Mouse (Mus musculus) ovary, postnatal 36 days (tissue): ENCODE data around the gene Rbm20.
"Not testable (repeated sequence)": the region's sequence is repeated elsewhere in the genome, so short reads cannot be mapped to it uniquely, and the experiment has no call there.

Source experiments
- DNase-seq: peaks from one replicate; pipeline ENCODE4 v3.0.0; 2022; ENCODE audit warnings: low spot score, mixed read lengths

The Rbm20 gene

DNA sequence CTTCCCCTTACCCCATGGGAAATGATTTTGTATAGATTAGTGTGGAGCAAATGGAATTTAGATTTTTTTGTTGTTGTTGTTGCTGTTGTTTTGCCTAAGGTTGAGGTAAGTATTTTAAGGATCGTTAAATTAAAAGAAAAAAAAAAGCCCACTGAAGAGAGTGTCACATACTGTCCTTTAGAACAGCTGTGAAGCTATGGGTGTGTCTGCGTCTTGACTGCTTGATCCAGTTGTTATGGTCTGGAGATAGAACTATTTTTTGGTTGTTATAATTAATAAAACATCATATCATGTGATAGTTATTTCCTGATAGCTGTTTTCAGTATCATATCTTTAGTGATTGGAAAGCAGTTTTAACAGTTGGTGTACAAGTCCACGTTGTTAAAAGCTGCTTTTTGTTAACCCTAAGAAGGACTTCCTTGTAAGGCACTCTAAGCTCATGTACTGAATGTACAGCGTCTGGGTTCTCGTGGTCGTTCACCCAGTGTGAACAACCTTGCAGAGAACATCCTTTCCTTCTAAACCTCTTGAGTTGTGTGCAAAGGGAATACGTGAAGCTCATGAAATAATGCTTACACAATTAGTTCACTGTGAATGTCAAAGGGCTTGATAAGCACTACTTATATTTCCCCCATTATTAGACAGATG, 227.9 kb downstream of the Rbm20 start:
- no peak for DNase-seq

DNA sequence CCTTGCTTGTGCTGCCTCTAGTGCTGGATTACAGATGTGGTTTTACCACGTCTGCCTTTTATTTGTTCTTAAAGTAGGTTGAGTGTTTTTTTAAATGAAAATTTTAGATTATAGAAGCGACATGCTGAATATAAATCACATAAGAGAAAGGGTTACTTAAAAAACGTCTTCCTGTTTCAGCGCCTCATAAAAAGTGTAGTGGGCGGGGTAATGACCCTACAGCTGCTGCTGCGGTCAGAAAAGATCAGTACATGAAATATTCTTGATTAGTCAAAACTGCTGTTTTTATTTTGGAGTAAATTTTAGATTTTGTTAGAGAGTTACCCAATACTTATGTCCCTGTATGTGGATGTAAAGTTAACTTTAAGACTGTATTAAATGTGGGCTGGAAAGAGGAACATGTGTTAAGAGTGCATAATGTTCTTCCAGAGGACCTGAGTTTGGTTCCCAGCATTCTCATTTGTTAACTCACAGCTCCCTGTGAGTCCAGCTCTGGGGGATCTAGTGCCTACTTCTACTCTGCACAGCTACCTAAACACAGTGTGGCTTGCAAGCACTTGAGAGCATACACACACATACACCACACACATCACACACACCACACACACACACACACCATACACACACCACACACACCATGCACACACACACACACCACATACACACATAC, 229.1 kb downstream of the Rbm20 start:
- DNase-seq: no peak

DNA sequence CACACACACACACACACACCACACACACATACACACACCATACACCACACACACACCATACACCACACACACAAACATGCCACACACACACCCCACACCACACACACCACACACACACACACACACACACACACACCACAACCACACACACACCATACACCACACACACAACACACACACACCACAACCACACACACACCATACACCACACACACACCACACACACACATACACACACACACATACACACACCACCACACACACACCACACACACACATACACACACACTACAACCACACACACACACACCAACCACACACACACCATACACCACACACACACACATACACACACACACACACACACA, 229.6 kb downstream of the Rbm20 start:
- not testable (repeated sequence) for DNase-seq

DNA sequence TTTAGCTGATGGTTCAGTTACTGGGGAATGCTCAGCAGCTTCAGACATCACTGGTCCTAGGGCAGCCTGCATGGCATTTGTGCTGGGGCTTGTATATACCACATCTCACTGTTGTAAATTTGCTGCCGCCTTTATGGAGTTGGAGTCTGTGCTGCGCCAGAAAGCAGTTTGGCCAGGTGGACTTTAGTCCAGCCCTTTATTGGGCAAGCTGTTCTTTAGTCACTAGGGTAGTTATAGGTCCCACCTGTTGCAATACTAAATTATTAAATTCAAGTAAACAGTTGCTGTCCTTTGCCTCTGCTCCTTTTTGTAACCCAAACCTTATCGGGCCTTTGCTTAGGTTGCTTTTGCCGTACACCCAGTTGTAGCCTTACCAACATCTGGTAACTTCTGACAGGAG, 237.8 kb downstream of the Rbm20 start:
- DNase-seq: no peak
